Mouse (Mus musculus) cerebellum, adult 2 months (tissue): ENCODE results near the gene Arhgap31. TPM values are rescaled to one million over a fixed set of nuclear protein-coding genes. Genes with fewer than 3 reads are reported as not detected.

Experiments used
- DNase-seq, 2 experiments: peaks; one replicate each; pipeline ENCODE4 v3.0.0; 2021
- H3K27ac ChIP-seq: fragments of 200-500 bp; 2 replicates; pipeline ENCODE4 v1.5.1; 2012; ENCODE audit warnings: low read length, control low read depth, inconsistent platforms; ENCODE audit not compliant: insufficient read depth
- H3K27me3 ChIP-seq: fragments of 200-500 bp; 2 replicates; pipeline ENCODE4 v1.6.1; 2012; ENCODE audit warnings: inconsistent platforms, mild to moderate bottlenecking, low read length, moderate library complexity; ENCODE audit not compliant: control insufficient read depth, insufficient read depth
- H3K4me1 ChIP-seq: fragments of 200-500 bp; 2 replicates; pipeline ENCODE4 v1.6.1; 2011; ENCODE audit warnings: low read length; ENCODE audit not compliant: control insufficient read depth, insufficient read depth
- H3K4me3 ChIP-seq: fragments of 200-500 bp; replicated peaks from 2 replicates; pipeline ENCODE3; 2011; ENCODE audit warnings: mild to moderate bottlenecking, low read depth, low read length, control low read depth; ENCODE audit not compliant: insufficient read depth
- CTCF ChIP-seq: fragments of 200-500 bp; IDR thresholded peaks from 2 replicates; pipeline ENCODE4 v1.5.1; 2011; ENCODE audit warnings: low read depth, mild to moderate bottlenecking, control low read depth, low read length, moderate library complexity, borderline replicate concordance; ENCODE audit not compliant: insufficient read depth
- POLR2A ChIP-seq: fragments of 200-500 bp; IDR thresholded peaks from 2 replicates; pipeline ENCODE4 v1.6.1; 2011; ENCODE audit warnings: low read length, control low read depth, borderline replicate concordance; ENCODE audit not compliant: insufficient read depth
- WGBS: fragments of 180-500 bp; shearing (Covaris S2); methylation state at CpG from one replicate; pipeline ENCODE4 v1.1.7; 2018; 5-methylcytosine and 5-hydroxymethylcytosine counted together
- polyA plus RNA-seq: library from polyadenylated mRNA; depleted of rRNA; stranded (reverse); fragments of >200 nt; gene quantifications from 2 replicates; pipeline ENCODE4 v1.2.3, GENCODE M21; 2012

The Arhgap31 gene
- polyA plus RNA-seq, 1 experiment: 17.3 TPM

DNA sequence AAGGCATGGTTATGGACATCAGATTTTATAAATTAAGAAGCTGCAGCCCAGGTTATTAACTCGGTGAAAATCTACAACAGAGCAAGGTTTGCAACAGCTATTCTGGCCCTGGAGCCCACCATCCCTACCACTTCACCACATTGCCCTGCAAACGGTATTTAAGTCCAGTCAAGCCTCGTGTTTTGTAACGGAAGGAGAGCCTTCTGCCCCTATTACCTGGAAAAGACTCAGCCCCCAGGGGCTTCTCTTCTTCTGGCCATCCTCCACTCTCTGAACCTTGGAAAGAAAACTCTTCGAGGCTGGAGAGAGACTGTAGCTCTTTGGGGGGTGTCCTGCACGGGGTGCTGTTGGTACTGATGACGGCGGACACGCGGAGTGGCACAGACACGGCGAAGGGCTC lies 104.4 kb downstream of the Arhgap31 start:
- TF ChIP-seq POLR2A (no peak), CTCF (no peak)
- no peaks in the 10 kb centered on the region for H3K4me1 ChIP-seq
- DNase-seq: no peak

DNA sequence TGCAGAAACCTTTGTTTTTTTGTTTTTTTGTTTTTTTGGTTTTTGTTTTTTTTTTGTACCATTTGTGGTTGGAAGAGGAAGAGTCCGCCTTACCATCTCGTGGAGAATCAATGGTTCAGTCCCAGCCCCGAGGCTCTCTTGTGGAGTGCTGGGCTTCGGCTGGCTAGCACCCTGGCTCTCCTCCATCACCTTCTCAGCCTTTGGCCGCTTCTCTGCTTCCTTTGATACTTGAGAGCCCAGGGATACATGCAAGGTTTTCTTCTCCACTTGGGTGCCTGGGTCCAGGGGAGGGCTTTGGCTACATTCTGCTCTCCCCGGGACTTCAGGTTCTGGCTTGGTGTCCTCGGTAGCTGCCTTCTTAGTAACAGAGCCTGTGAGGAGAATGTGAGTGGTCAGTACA lies 106.6 kb downstream of the Arhgap31 start:
- no peak for DNase-seq
- no peaks in the 10 kb centered on the region for H3K27me3 ChIP-seq
- no peaks in the 10 kb centered on the region for H3K4me1 ChIP-seq
- H3K4me3 ChIP-seq: no peak overlapping the region
- WGBS: 88% methylated on average over 7 of the region's 7 CpGs
- no peak overlapping the region for H3K27ac ChIP-seq
- no peak for TF ChIP-seq POLR2A
- no peak for TF ChIP-seq CTCF

More for the DNA sequence above, 104.4 kb downstream of the Arhgap31 start:
- Histone ChIP-seq H3K4me3 (no peak overlapping the region), H3K27ac (no peak overlapping the region), H3K27me3 (no peaks in the 10 kb centered on the region)
- WGBS: 79% methylated on average over 12 of the region's 12 CpGs

DNA sequence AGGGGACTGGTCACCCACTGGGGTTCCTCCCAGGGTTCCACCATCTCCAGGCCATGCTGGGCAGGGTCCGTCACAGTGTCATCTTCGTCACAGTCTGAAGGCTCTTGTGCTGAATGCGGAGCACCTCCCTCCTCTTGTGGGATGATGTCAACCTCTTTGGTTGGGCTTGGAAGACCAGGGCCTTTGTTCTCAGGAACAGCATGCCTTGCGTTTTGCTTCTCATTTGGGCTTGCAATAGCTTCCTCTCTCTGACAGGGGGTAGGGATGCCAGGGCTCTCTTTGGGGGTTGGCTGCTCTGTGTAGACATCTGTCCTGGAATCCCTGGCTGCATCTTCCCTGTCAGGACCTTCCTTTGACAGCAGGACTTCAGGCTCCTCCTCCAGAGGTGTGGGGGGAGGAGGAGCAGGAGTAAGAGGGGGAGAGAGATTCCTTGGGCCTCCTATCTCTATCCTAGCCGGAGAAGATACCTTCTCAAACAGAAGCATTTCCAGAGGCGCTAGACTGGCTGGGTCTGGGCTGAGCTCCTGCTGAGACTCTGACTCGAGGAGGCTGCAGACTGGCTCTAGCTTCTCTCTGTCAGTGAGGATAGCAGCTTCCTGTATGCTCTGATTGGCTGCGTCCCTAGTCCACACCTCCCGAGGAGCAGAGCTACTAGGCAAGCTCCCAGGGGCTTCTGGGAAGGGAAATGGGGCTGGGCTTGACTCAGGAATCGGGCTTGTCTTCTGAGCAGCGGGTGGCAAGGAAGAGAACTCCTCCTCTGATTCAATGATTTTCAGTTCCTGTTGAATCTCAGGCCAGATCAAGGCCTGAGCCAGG lies 109.9 kb downstream of the Arhgap31 start:
- Histone ChIP-seq H3K27me3 (no peaks in the 10 kb centered on the region), H3K27ac (no peak overlapping the region; the same call in 1 of the 2 replicates), H3K4me1 (no peaks in the 10 kb centered on the region), H3K4me3 (no peak overlapping the region)
- 29% methylated on average over 11 of the region's 11 CpGs for WGBS
- no peak for TF ChIP-seq CTCF
- TF ChIP-seq POLR2A: no peak
- DNase-seq: peak; percentile 34 to 53

DNA sequence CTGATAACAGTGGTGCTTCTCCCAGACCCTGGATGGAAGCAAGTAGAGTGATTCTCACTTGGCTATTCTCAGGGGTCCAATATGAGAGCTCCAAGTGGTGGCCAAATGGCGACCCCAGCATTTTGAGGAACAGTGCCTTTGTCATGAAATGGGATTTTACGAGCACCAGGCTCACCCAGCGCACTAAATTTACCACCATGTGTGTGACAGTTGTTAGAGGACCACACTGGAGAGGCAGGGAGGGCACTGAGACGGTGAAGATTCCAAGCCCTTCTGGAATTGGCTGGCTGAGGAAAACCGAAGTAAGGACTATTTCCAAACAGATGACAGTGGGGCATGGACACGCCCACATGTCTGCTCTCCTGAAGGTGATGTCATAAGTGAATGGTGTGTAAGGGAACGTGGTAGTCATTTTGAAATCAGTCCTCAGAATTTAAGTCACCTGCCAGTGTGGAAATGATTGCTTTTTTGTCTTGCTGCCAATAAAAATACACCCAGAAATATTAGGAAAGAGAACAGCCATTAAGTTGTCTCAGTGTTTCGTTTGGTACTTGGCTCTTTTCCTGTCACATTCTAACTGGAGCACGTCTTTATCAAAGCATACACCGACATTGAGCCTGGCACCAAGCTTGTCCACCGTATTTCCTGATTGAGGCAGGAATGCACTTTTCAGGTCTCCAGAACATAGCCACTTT lies 113.9 kb downstream of the Arhgap31 start:
- no peaks in the 10 kb centered on the region for H3K4me1 ChIP-seq
- H3K27ac ChIP-seq: no peak overlapping the region
- H3K4me3 ChIP-seq: no peak overlapping the region
- TF ChIP-seq POLR2A (no peak), CTCF (no peak)
- no peaks in the 10 kb centered on the region for H3K27me3 ChIP-seq
- 54% methylated on average over 11 of the region's 11 CpGs for WGBS
- no peak for DNase-seq

DNA sequence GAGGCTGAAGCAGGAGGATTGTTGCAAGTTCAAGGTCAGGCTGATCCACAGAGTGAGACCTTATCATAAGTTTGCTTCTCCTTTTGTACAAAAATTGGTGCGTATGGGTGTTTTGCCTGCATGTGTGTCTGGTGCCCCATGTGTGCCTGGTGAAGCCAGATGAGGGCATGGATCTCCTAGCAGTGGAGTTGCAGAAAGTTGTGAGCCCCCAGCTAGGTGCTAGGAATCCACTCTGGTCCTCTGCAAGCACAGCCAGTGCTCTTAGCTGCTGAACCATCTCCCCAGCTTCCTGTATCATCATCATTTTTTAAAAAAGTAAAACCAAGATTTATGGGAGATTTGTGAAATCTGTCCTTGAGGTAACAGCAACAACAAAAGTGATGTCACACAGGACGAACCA lies 116.4 kb downstream of the Arhgap31 start:
- no peak overlapping the region for H3K27ac ChIP-seq
- 95% methylated on average over 2 of the region's 2 CpGs for WGBS
- TF ChIP-seq CTCF (no peak), POLR2A (no peak)

DNA sequence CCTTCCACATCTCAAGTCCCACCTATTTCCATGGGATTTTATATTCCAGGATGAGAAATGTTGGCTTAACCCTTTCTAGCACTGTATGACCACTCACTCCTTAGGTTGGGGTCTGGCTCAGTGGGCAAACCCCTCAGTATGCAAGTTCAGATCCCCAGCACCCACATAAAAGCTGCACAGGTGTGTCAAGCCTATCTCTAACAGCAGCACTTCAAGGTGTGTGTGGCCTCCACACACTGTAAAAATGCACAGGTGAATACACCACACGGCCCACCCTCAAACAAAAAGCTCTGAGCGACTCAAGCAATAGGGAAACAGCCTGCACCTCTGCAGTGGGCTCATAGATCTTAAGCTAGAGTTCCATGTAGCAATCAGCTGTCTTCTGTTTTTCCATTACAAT lies 117.0 kb downstream of the Arhgap31 start:
- H3K4me3 ChIP-seq: no peak overlapping the region
- no peaks in the 10 kb centered on the region for H3K27me3 ChIP-seq
- no peak overlapping the region for H3K27ac ChIP-seq
- no peak for DNase-seq
- no peaks in the 10 kb centered on the region for H3K4me1 ChIP-seq
- 92% methylated on average over 2 of the region's 2 CpGs for WGBS
- TF ChIP-seq POLR2A: no peak
- TF ChIP-seq CTCF: no peak

More for the DNA sequence above, 116.4 kb downstream of the Arhgap31 start:
- Histone ChIP-seq H3K27me3 (no peaks in the 10 kb centered on the region), H3K4me1 (no peaks in the 10 kb centered on the region), H3K4me3 (no peak overlapping the region)
- no peak for DNase-seq

DNA sequence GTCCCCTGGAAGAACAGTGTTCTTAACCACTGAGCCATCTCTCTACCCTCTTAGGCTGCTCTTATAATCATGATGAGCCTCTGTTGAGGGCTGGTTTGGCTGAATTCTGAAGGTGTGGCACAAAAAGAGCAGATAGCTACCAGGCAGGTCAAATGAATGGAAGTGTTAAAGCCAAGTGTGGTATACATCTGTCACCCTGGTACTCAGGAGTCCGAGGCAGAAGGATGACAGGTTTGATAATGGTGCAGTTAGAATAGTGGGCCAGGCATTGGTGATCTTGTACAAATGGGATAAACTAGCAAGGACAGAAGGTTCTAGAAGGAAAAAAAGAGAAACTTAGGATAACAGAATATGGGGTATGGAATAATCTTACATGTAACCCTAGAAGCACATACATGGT lies 118.6 kb downstream of the Arhgap31 start:
- 83% methylated on average over 1 of the region's 1 CpGs for WGBS
- H3K27ac ChIP-seq: no peak overlapping the region

More for the DNA sequence above, 118.6 kb downstream of the Arhgap31 start:
- TF ChIP-seq POLR2A: no peak
- TF ChIP-seq CTCF: no peak
- Histone ChIP-seq H3K27me3 (no peaks in the 10 kb centered on the region), H3K4me1 (no peaks in the 10 kb centered on the region), H3K4me3 (no peak overlapping the region)
- DNase-seq: no peak
